Mouse (Mus musculus): ENCODE data around the gene Gm45261. TPM values are rescaled to one million over a fixed set of nuclear protein-coding genes. Genes with fewer than 3 reads are reported as not detected.

Gene Gm45261
- polyA plus RNA-seq, 1 experiment from 2014 or later, result not detected

GRCm38 (mm10) chr1:80409467-80410105, 51.7 kb downstream of the Gm45261 start:
- Histone ChIP-seq H3K9me3 (replicated peaks) (no peaks in the 10 kb centered on the region), H3K27me3 (no peaks in the 10 kb centered on the region), H3K36me3 (replicated peaks) (no peaks in the 10 kb centered on the region), H3K4me3 (replicated peaks) (no peak overlapping the region), H3K27ac (replicated peaks) (no peak overlapping the region), H3K4me2 (no peak overlapping the region), H3K9ac (no peak overlapping the region), H3K4me1 (replicated peaks) (no peaks in the 10 kb centered on the region)
- 32% methylated on average over 6 of the region's 6 CpGs for WGBS (ENCODE audit: insufficient replicate concordance)
- ATAC-seq (ENCODE audit: insufficient read depth), result no peak

GRCm38 (mm10) chr1:80408586-80408985, 52.7 kb downstream of the Gm45261 start:
- H3K4me1 ChIP-seq (replicated peaks), result no peaks in the 10 kb centered on the region
- H3K4me3 ChIP-seq (replicated peaks), result no peak overlapping the region
- no peaks in the 10 kb centered on the region for H3K27me3 ChIP-seq
- H3K27ac ChIP-seq (replicated peaks), result no peak overlapping the region
- no peaks in the 10 kb centered on the region for H3K36me3 ChIP-seq (replicated peaks)
- H3K9me3 ChIP-seq (replicated peaks), result no peaks in the 10 kb centered on the region
- no peak overlapping the region for H3K4me2 ChIP-seq
- WGBS (ENCODE audit: insufficient replicate concordance), result 0% methylated on average over 3 of the region's 3 CpGs
- ATAC-seq (ENCODE audit: insufficient read depth), result no peak
- no peak overlapping the region for H3K9ac ChIP-seq

GRCm38 (mm10) chr1:80404196-80404595, 57.1 kb downstream of the Gm45261 start:
- Histone ChIP-seq H3K4me1 (replicated peaks) (no peaks in the 10 kb centered on the region), H3K27ac (replicated peaks) (no peak overlapping the region), H3K4me2 (no peak overlapping the region), H3K9ac (no peak overlapping the region), H3K4me3 (replicated peaks) (no peak overlapping the region), H3K36me3 (replicated peaks) (no peaks in the 10 kb centered on the region), H3K9me3 (replicated peaks) (no peaks in the 10 kb centered on the region), H3K27me3 (no peaks in the 10 kb centered on the region)
- no peak for ATAC-seq (ENCODE audit: insufficient read depth)
- WGBS (ENCODE audit: insufficient replicate concordance), result 41% methylated on average over 3 of the region's 3 CpGs

- no peak overlapping the region for H3K4me3 ChIP-seq (replicated peaks)
- H3K36me3 ChIP-seq (replicated peaks), result no peaks in the 10 kb centered on the region
- H3K27ac ChIP-seq (replicated peaks), result no peak overlapping the region
- H3K9ac ChIP-seq, result no peak overlapping the region
- 66% methylated on average over 3 of the region's 3 CpGs for WGBS (ENCODE audit: insufficient replicate concordance)
- H3K4me2 ChIP-seq, result no peak overlapping the region
- no peaks in the 10 kb centered on the region for H3K27me3 ChIP-seq
- ATAC-seq (ENCODE audit: insufficient read depth), result no peak
- no peaks in the 10 kb centered on the region for H3K4me1 ChIP-seq (replicated peaks)
- no peaks in the 10 kb centered on the region for H3K9me3 ChIP-seq (replicated peaks)
Observed at GRCm38 (mm10) chr1:80403366-80403893, 57.8 kb downstream of the Gm45261 start.

GRCm38 (mm10) chr1:80401961-80402360, 59.3 kb downstream of the Gm45261 start:
- H3K27me3 ChIP-seq, result no peaks in the 10 kb centered on the region
- no peaks in the 10 kb centered on the region for H3K36me3 ChIP-seq (replicated peaks)
- no peak overlapping the region for H3K4me3 ChIP-seq (replicated peaks)
- no peak for ATAC-seq (ENCODE audit: insufficient read depth)
- H3K9ac ChIP-seq, result no peak overlapping the region
- no peaks in the 10 kb centered on the region for H3K9me3 ChIP-seq (replicated peaks)
- 32% methylated on average over 1 of the region's 1 CpGs for WGBS (ENCODE audit: insufficient replicate concordance)
- H3K4me2 ChIP-seq, result no peak overlapping the region
- no peaks in the 10 kb centered on the region for H3K4me1 ChIP-seq (replicated peaks)
- H3K27ac ChIP-seq (replicated peaks), result no peak overlapping the region

Other genes starting within 250 kb of the Gm45261 start
- gene Fam124b, start 243.0 kb downstream of the Gm45261 start, polyA plus RNA-seq (2015; fragmentation: Nextera tagmentation; extraction: Ambion mirVana), result not detected in 2 replicates
- 13.1 and 16.2 TPM in 2 replicates for gene Cul3, start 121.0 kb downstream of the Gm45261 start, polyA plus RNA-seq (2015; fragmentation: Nextera tagmentation; extraction: Ambion mirVana)